Mouse (Mus musculus) R1 (cell line): ENCODE results near the gene Aimp2.

Experiments used
- DNase-seq: peaks from one replicate; pipeline ENCODE4 v3.0.0-alpha.2; 2018; ENCODE audit warnings: low read depth, low spot score

The Aimp2 gene

GRCm38 (mm10) chr5:143902111-143902510 is 7.5 kb downstream of the Aimp2 start:
- no peak for DNase-seq

DNA sequence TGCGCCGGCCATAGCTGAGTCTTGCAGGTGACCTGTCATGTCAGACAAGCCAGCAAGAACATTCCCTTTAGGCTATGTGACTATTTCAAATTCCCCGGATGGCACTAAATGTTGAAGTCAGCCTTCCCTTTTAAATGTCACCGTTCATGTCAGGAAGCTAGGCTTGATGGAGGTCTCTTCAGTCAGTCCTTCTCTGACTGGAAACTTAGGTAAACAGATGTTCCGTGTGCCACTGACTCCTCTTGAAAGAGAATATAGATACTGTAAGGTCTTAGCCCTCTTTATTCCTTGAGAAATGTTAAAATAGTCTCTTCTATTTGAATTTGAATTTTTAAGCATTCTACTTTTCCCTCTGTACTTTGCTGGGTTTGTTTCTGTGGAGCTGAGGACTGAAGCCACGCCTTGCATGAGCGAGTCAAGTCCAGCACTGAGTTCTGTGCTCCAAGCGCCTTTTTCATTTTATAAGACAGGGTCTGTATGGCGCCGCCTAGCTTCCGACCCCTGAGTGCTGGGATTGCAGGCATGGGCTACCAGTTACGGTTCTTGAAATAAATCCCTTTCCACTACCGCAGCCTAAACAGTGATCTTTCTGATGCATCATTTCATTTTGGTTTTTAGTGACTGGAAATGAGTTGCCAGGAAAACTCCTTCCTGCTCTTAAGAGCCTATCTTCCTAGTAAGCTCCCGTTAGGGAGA is 11.9 kb downstream of the Aimp2 start, which contains the start of gene Ankrd61:
Ankrd61 (minus strand) TSS at position 51 of the 696 bp plus-strand sequence.
- peak; percentile 55 for DNase-seq

GRCm38 (mm10) chr5:143893396-143893795 is 16.3 kb downstream of the Aimp2 start:
- no peak for DNase-seq

GRCm38 (mm10) chr5:143892255-143892886 is 17.3 kb downstream of the Aimp2 start:
- DNase-seq, result peak; percentile 38

DNA sequence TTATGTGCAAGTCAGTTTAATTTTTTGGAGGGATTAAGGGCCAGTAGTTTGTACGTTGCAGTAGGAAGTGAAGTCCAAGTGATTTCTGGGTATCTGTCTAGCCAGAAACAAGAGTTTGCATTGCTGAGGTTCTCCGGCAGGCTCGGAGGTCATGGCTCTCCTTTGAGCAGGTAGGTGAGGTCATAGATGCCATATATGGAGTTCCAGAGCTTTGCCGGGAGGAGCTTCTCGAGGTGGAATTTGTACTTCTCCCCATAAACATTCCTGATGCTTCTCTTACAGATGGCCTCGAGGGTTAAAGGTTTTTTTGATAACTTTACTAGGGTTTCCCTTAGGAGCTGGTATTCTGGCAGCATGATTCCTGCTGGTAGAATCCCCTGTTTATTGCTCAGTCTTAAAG is 18.9 kb downstream of the Aimp2 start:
- DNase-seq, result peak; percentile 56

GRCm38 (mm10) chr5:143885274-143885673 is 24.4 kb downstream of the Aimp2 start:
- DNase-seq, result no peak

DNA sequence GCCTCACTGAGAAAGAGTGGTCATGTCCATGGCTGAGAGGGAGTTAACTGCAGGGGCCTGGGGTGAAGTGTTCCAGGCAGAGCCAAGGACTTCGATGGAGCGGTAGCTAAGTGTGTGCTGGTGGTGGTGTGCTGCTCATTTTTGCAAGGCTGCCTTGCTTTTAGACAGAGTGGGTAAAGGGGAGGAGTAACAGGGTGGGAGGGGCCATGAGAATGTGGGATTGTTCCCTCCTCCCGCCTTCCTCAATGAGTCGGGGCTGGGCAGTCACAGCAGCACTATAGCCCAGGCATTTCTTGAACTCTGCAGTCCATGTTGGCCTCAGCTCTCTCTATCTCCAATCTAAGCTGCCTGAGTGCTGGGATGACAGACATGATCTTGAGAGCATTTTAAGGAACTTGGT is 35.1 kb downstream of the Aimp2 start:
- peak; percentile 72 for DNase-seq

DNA sequence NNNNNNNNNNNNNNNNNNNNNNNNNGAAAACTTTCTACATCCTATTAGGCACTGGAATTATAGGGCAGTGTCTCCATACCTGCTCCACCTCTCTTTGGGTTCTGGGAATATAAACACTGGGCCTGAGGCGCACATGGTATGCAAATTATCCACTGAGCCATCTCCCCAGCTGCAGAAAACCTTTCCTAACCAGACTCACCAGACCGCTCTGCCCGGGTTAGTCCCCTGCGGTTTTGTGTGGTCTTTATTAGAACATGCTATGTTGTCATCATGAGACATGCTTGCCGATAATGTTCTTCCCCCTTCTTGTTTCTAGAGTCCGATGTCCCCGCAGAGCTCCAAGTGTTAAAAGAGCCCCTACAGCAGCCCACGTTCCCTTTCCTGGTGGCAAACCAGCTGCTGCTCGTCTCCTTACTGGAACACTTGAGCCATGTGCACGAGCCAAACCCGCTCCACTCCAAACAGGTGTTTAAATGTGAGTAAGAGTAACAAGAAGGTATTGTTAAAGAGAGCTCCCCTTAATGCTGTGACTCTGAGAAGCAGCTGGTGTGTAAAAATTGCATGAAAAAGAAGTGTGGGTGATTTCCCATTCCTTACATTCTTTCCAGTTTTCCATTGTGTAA is 38.0 kb downstream of the Aimp2 start:
- peak; percentile 18 for DNase-seq
